Mouse (Mus musculus): ENCODE results near the gene N4bp2l2.

The N4bp2l2 gene

GRCm38 (mm10) chr5:150578613-150579171, 87.3 kb downstream of the N4bp2l2 start:
- in situ Hi-C loops (cut with MboI; ENCODE audit: unreplicated experiment in 2 of 2): no loop called here

GRCm38 (mm10) chr5:150576832-150577231, 89.2 kb downstream of the N4bp2l2 start:
- in situ Hi-C loops (cut with MboI; ENCODE audit: unreplicated experiment in 2 of 2): no loop called here

DNA sequence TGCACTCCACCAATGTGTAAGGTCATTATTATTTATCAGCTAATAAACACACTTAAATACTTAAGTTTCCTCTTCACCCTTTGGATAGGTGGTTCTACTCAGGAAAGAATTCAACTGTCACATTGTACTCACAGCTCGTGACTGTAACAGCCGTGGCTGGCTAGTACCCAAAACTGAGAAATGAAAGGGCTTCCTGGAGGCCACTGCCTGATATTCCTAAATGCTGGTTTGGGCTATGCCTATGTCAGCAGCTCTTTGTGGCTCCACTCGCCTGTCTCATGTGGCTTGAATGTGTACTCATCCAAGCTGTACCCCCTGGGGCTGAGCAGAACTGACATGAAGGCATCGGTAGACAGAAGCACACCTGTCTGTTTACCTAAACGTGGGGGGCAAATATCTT, 91.1 kb downstream of the N4bp2l2 start:
- in situ Hi-C loops (cut with MboI; ENCODE audit: unreplicated experiment in 2 of 2): no loop called here

DNA sequence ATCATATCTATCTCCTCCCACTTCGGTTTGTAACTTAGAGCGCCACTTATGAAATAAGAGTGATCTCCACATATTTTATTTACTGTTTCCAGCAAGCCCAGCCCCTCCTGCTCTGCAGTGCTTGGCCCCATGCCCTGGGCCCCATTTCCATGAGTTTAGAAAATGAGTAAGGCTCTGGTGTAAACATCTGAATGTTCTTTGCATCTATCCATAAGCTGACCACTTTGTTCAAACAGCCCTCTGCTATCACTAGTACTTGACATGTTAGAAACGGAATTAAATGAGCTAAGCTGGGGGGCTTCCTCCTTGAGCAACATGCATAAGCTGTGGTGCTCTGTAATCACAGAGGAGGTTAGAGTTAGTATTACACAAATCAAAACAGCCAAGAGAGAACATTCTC, 91.6 kb downstream of the N4bp2l2 start:
- in situ Hi-C loops (cut with MboI; ENCODE audit: unreplicated experiment in 2 of 2): no loop called here

- in situ Hi-C loops (cut with MboI; ENCODE audit: unreplicated experiment in 2 of 2): no loop called here
Measured at GRCm38 (mm10) chr5:150570496-150571219, 95.3 kb downstream of the N4bp2l2 start.

- in situ Hi-C loops (cut with MboI; ENCODE audit: unreplicated experiment in 2 of 2): no loop called here
Measured at GRCm38 (mm10) chr5:150566971-150567370, 99.0 kb downstream of the N4bp2l2 start.

DNA sequence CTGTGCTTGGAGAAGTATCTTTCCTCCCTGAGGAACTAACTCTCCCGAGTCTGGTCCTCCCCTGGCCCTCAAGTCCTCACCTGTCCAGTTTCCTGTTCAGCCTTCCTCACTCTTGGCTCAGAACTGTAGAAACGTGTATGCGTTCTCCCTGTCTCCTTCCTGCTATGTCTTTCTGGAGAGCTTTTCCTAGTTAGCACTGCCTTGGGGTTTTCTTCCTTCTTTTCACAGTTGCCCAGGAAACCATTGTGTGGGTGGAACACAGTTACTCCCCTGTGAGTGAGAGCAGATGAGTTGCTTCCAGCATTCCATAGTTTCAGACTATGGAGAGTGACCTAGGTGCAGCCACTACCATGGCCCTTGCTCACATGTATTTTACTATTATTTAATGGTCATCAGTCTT, 99.8 kb downstream of the N4bp2l2 start:
- in situ Hi-C loops (cut with MboI; ENCODE audit: unreplicated experiment in 2 of 2): no loop called here

DNA sequence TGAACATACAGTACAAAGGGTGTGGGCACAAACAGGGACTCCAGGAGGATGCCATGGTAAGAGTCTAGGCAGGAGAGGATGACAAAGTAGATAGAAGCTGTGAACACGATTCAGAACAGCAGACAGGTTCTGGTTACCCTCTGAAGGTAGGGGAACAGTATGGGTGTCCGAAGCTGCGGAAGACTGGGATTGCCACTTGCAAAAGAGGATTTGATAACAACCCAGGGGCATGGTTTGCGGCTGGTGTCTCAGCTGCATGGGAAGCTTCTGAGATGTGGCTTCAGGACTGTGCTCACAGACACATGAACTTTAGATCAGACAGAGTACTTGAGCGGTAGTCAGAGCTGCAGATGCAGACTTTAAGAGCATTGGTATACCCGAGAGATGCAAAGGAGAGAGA, 101.6 kb downstream of the N4bp2l2 start:
- in situ Hi-C loops (cut with MboI; ENCODE audit: unreplicated experiment in 2 of 2): no loop called here

- in situ Hi-C loops (cut with MboI; ENCODE audit: unreplicated experiment in 2 of 2): no loop called here
Measured at GRCm38 (mm10) chr5:150561783-150562182, 104.2 kb downstream of the N4bp2l2 start.

- in situ Hi-C loops (cut with MboI; ENCODE audit: unreplicated experiment in 2 of 2): no loop called here
Measured at GRCm38 (mm10) chr5:150561376-150561775, 104.6 kb downstream of the N4bp2l2 start.

- in situ Hi-C loops (cut with MboI; ENCODE audit: unreplicated experiment in 2 of 2): no loop called here
Measured at GRCm38 (mm10) chr5:150560851-150561250, 105.1 kb downstream of the N4bp2l2 start.

- in situ Hi-C loops (cut with MboI; ENCODE audit: unreplicated experiment in 2 of 2): loop anchor here in 1 of 2 experiments (10.0 kb wide), 1 partner anchor 105 kb away; the partner anchor contains the start of gene N4bp2l2
Measured at GRCm38 (mm10) chr5:150559519-150560103, 106.4 kb downstream of the N4bp2l2 start.

Data from v-Abl transformed pro-B cells (cell line).